Mouse (Mus musculus) kidney, embryonic 14.5 days (tissue): ENCODE results near the gene Grm3. TPM values are rescaled to one million over a fixed set of nuclear protein-coding genes. Genes with fewer than 3 reads are reported as not detected.
A peak's percentile ranks its signal among the peaks of the same experiment; 100 is the strongest.

ENCODE experiments used
- ATAC-seq: fragments of 200-750 bp; cut with Nextera tagmentation; 2 replicates; pipeline ENCODE4 v1.8.0; 2017; ENCODE audit warnings: moderate number of reproducible peaks, mild to moderate bottlenecking, moderate TSS enrichment, moderate library complexity; ENCODE audit not compliant: low FRiP score, low TSS enrichment
- H3K27ac ChIP-seq: fragments of 300-500 bp; sonication (generic); 2 replicates; pipeline ENCODE4 v1.5.1; 2014; ENCODE audit warnings: low read depth, mild to moderate bottlenecking, low read length, moderate library complexity, mixed read lengths
- H3K27me3 ChIP-seq: fragments of 300-500 bp; sonication (generic); 2 replicates; pipeline ENCODE4 v1.6.1; 2014; ENCODE audit warnings: mild to moderate bottlenecking, low read length; ENCODE audit not compliant: control insufficient read depth, insufficient read depth
- H3K36me3 ChIP-seq: fragments of 300-500 bp; sonication (generic); 2 replicates; pipeline ENCODE4 v1.6.1; 2014; ENCODE audit warnings: low read length, mixed read lengths; ENCODE audit not compliant: control insufficient read depth, insufficient read depth
- H3K4me1 ChIP-seq: fragments of 300-500 bp; sonication (generic); 2 replicates; pipeline ENCODE4 v1.6.1; 2014; ENCODE audit warnings: low read length, mixed read lengths; ENCODE audit not compliant: control insufficient read depth, insufficient read depth
- H3K4me2 ChIP-seq: fragments of 300-500 bp; sonication (generic); replicated peaks from 2 replicates; pipeline ENCODE4 v1.6.1; 2014; ENCODE audit warnings: low read depth, mild to moderate bottlenecking, low read length
- H3K4me3 ChIP-seq: fragments of 300-500 bp; sonication (generic); 2 replicates; pipeline ENCODE4 v1.5.1; 2014; ENCODE audit warnings: mild to moderate bottlenecking, low read length
- H3K9ac ChIP-seq: fragments of 300-500 bp; sonication (generic); 2 replicates; pipeline ENCODE4 v1.6.1; 2014; ENCODE audit warnings: low read depth, mild to moderate bottlenecking, low read length, moderate library complexity
- H3K9me3 ChIP-seq: fragments of 300-500 bp; sonication (generic); 2 replicates; pipeline ENCODE4 v1.6.1; 2016; ENCODE audit warnings: low read length; ENCODE audit not compliant: control insufficient read depth
- WGBS: fragments of 180-500 bp; shearing (Covaris S2); extraction: QIAGEN DNeasy Blood & Tissue Kit; methylation state at CpG from one replicate; pipeline ENCODE4 v1.1.7; 2014; 5-methylcytosine and 5-hydroxymethylcytosine counted together
- polyA plus RNA-seq: library from polyadenylated mRNA; unstranded; fragments of >200 nt; fragmentation: Nextera tagmentation; extraction: Ambion mirVana; gene quantifications from 2 replicates; pipeline ENCODE4 v1.2.1, GENCODE M21; 2014

Gene Grm3
- polyA plus RNA-seq, 1 experiment from 2014 or later: 0.73 TPM

DNA sequence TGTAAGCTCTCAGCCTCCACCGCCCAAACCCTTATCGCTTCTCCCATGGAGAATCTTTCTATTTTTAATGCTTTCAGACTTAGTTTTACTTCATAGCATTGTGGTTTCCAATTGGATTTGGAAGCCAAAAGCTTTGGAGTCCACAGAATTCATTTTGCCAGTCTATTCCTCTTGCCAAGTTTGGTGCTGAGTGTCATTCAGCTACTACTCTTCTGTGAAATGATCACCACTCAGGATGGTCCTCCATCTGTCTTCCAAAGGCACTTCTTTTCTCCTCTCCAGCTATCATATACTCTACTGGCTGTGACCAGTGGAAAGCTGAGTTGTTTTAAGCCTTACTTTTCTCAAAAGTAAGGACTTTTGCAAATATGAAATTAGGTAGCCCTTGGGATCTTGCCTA, 86.4 kb downstream of the Grm3 start:
- H3K4me3 ChIP-seq: no peak overlapping the region
- 96% methylated on average over 2 of the region's 2 CpGs for WGBS
- no peak overlapping the region for H3K27ac ChIP-seq
- H3K9ac ChIP-seq: no peak overlapping the region
- H3K4me1 ChIP-seq: no peaks in the 10 kb centered on the region
- ATAC-seq: no peak
- H3K4me2 ChIP-seq: no peak overlapping the region
- no peaks in the 10 kb centered on the region for H3K9me3 ChIP-seq
- no peaks in the 10 kb centered on the region for H3K27me3 ChIP-seq
- no peaks in the 10 kb centered on the region for H3K36me3 ChIP-seq

DNA sequence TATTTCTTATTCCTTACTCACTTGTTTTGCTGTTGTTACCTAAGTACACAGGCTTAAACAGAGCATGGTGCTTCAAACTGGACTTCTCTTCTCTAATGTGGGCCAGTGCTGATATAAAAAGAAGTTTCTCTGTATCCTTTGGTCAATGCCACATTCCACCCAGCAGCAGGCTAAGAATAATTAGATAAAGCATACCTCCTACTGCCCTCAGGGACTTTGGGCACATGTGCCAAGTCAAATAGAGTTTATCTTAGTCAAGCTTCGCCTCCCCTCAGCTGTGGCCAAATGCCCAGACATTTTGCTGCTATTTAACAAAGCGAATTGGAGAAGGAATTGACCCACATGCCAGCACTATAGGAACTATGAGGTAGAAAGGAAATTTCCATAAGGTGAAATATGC, 97.8 kb downstream of the Grm3 start:
- H3K27ac ChIP-seq: no peak overlapping the region
- H3K4me1 ChIP-seq: no peaks in the 10 kb centered on the region
- H3K27me3 ChIP-seq: no peaks in the 10 kb centered on the region
- WGBS: 67% methylated on average over 2 of the region's 2 CpGs
- no peaks in the 10 kb centered on the region for H3K9me3 ChIP-seq
- no peak overlapping the region for H3K9ac ChIP-seq
- no peaks in the 10 kb centered on the region for H3K36me3 ChIP-seq
- H3K4me2 ChIP-seq: no peak overlapping the region
- no peak for ATAC-seq
- no peak overlapping the region for H3K4me3 ChIP-seq

DNA sequence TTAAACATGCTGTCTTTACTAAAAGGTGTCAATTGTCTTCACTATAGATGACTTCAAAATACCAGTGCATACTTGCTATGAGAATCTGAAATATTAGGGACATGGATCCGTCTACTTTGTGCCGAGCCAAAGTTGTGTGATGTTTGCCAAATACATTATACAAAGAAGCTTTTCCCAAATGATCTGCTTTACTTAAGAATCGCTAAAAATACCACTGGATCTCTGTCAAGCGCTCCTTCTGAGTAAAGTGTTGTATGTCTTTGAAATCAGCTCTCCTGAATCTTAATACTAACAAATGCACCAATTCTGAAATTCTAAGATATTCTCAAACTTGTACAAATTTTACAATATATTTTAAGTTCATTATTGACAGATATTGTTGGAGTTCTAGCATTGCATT, 100.6 kb downstream of the Grm3 start:
- H3K9ac ChIP-seq: no peak overlapping the region
- H3K27ac ChIP-seq: no peak overlapping the region
- no peaks in the 10 kb centered on the region for H3K9me3 ChIP-seq
- H3K4me3 ChIP-seq: no peak overlapping the region
- ATAC-seq: no peak
- no peak overlapping the region for H3K4me2 ChIP-seq
- no peaks in the 10 kb centered on the region for H3K36me3 ChIP-seq
- H3K27me3 ChIP-seq: no peaks in the 10 kb centered on the region
- WGBS: 89% methylated on average over 4 of the region's 4 CpGs
- H3K4me1 ChIP-seq: no peaks in the 10 kb centered on the region

DNA sequence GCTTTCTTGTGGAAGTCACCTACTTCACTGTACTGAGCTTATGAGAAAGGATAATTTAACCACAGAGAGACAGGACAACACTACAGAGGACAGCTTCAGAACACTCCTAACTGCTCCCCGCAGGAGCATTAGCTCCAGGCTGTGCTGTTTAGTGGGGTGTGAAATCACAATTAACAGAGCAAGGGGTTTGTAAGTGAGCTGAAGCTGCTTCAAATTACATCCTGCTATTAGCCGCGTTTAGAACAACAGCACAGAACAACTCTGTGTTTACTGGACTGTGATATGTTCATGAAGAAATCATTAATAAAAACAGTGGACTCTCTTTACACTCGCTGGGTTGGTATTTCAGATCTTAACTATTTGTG, 101.9 kb downstream of the Grm3 start:
- H3K4me2 ChIP-seq: no peak overlapping the region
- 6% methylated on average over 4 of the region's 4 CpGs for WGBS

DNA sequence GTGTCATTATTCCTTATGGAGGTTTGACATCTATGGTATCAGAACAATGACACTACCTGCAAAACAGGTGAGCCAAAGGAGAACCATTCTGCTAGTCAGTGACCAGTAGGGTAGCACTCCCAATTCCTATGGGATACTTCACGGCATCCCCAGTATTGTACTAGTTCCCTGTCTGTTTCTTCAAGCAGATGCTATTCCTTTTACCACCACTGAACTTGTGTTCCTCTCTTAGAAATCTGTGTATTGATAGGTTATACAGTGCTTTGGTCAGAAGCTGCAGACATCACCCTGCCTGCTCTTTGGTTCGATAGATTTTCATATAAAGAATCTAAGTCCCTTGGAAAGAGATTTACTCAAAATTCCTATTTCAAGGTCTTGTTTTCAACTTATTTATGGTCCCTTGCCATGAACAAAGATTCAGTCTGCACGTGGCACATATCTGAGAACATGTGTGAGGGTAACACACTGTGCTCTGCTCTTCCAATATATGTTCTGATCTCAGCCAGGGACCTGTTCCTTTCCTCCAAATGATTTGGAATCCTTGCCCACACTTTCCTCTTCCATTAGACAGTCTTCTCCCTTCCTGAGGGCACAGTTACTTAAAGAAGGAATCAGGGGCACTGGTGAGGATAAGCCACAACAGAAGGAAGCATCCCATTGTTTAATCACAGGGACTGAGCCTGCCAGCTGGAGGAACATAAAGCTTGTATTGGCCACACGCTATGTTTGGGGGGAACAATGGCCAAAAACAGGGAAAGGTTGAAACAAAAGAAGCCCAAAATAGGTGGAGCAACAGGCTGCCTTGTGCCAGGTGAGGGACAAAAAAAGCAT, 102.5 kb downstream of the Grm3 start:
- peak; percentile 53; the same call in 1 of the 2 replicates for ATAC-seq
- no peak overlapping the region for H3K9ac ChIP-seq
- no peaks in the 10 kb centered on the region for H3K36me3 ChIP-seq
- H3K27ac ChIP-seq: peak overlapping the region; percentile 30; the same call in 1 of the 2 replicates
- WGBS: 62% methylated on average over 4 of the region's 4 CpGs
- no peaks in the 10 kb centered on the region for H3K9me3 ChIP-seq
- H3K4me1 ChIP-seq: no peaks in the 10 kb centered on the region
- H3K27me3 ChIP-seq: no peaks in the 10 kb centered on the region
- H3K4me2 ChIP-seq: no peak overlapping the region
- H3K4me3 ChIP-seq: no peak overlapping the region

More for the DNA sequence above, 101.9 kb downstream of the Grm3 start:
- Histone ChIP-seq H3K9me3 (no peaks in the 10 kb centered on the region), H3K9ac (no peak overlapping the region), H3K27ac (peak overlapping the region; percentile 30; the same call in 1 of the 2 replicates), H3K4me1 (no peaks in the 10 kb centered on the region), H3K4me3 (no peak overlapping the region), H3K27me3 (no peaks in the 10 kb centered on the region), H3K36me3 (no peaks in the 10 kb centered on the region)
- ATAC-seq: peak; percentile 97

DNA sequence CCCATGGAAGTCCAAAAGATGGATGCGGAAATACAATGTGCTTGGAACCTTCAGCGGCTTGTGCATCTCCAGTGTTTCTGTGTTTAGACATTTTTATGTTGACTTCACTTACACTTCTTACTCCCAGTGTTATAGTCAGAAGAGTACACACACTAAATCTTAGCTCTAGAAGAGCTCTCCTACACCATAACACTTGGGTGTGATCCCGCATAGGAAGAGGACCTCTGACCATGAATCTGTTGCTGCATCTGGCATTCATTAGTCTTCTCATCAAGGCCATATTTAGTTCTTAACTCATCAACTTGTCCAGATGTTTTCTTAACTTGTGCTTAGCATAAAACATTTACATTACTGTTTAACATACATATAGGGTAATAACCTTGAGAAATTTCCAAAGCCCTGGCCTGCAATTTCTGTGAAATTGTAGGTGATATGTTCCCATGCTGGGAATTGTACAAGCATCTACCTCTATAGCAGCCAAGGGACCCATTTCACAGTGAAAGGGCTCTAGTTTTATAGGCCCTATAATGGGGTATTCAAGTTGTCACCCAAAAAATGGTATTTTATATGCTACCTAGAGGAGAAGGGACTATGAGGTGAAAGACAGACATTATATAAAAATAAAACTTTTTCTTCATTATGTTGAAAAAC, 103.4 kb downstream of the Grm3 start:
- no peak for ATAC-seq
- Histone ChIP-seq H3K27me3 (no peaks in the 10 kb centered on the region), H3K36me3 (no peaks in the 10 kb centered on the region), H3K9ac (no peak overlapping the region), H3K4me1 (no peaks in the 10 kb centered on the region), H3K27ac (no peak overlapping the region), H3K4me2 (no peak overlapping the region), H3K4me3 (no peak overlapping the region), H3K9me3 (no peaks in the 10 kb centered on the region)
- WGBS: 67% methylated on average over 3 of the region's 3 CpGs

DNA sequence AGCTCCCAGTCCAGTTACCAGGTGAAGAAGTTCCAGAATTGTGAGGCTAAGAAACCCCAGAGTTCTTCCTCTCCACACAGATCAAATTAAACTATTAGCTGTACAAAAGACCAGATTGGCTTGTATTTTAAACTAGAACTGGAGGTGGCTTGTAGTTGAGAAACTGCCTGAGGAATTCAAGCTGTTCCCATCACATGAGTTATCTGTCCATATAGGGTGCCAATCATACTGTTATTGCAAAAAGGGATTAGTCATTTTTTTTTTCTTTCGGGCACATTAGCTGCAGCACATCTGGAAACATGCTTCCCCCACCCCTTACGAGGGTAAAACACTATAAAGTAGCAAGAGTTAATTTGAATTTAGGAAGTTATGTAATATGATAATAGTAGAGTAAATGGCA, 145.9 kb downstream of the Grm3 start:
- H3K9ac ChIP-seq: no peak overlapping the region
- WGBS: 80% methylated on average over 2 of the region's 2 CpGs
- no peak for ATAC-seq
- no peaks in the 10 kb centered on the region for H3K9me3 ChIP-seq
- H3K27me3 ChIP-seq: no peaks in the 10 kb centered on the region
- H3K27ac ChIP-seq: no peak overlapping the region
- no peak overlapping the region for H3K4me3 ChIP-seq
- no peak overlapping the region for H3K4me2 ChIP-seq
- no peaks in the 10 kb centered on the region for H3K4me1 ChIP-seq
- no peaks in the 10 kb centered on the region for H3K36me3 ChIP-seq

DNA sequence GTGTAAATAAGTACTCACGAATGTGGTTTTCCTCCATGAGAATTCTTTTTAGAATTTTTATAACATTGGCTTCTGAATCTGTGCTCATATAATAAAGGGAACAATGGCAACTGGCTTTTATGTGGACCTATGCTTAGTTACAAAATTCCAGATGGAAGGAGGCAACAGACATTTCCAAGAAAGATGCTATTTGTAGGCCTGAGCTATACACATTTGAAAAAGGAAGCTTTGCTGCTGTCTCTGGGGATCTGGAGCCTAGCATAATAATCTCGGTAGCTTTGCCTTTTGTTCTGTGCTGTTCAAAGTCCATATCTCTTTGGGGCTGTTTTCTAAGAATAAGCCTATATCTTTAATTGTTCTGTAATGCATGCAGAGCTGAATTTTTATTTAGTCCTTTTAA, 146.4 kb downstream of the Grm3 start:
- Histone ChIP-seq H3K9me3 (no peaks in the 10 kb centered on the region), H3K27me3 (no peaks in the 10 kb centered on the region), H3K36me3 (no peaks in the 10 kb centered on the region), H3K4me2 (no peak overlapping the region), H3K4me3 (no peak overlapping the region), H3K9ac (no peak overlapping the region), H3K27ac (no peak overlapping the region), H3K4me1 (no peaks in the 10 kb centered on the region)
- WGBS: 84% methylated on average over 2 of the region's 2 CpGs
- ATAC-seq: no peak

DNA sequence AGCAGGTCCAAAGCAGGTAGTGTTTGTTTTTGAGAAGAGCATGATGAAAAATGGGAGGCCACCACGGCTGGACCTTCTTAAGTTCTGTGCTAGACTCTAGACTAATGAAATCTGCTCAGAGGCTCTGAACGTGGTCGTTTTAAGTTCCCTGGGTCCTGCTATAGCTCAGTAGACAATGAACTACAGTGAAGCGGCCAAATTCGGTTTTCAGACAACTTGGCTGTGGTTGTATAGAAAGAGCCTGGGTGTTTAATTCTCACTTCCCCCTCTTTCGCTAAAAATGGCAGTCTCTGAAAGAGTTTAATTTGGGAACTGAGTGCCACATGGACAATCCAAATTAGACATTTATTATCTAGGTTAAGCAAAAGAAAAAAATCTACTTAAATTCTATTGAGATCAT, 154.0 kb downstream of the Grm3 start:
- Histone ChIP-seq H3K9ac (no peak overlapping the region), H3K36me3 (no peaks in the 10 kb centered on the region), H3K9me3 (no peaks in the 10 kb centered on the region), H3K4me1 (no peaks in the 10 kb centered on the region), H3K4me2 (no peak overlapping the region), H3K27ac (no peak overlapping the region), H3K27me3 (no peaks in the 10 kb centered on the region), H3K4me3 (no peak overlapping the region)
- no peak for ATAC-seq
- WGBS: 90% methylated on average over 6 of the region's 6 CpGs
